Mouse (Mus musculus) kidney, embryonic 15.5 days (tissue): ENCODE data around the gene 2610528J11Rik. TPM values are rescaled to one million over a fixed set of nuclear protein-coding genes. Genes with fewer than 3 reads are reported as not detected.

Experiments used
- ATAC-seq: fragments of 200-750 bp; cut with Nextera tagmentation; replicated peaks from 2 replicates; pipeline ENCODE4 v1.8.0; 2017; ENCODE audit warnings: moderate TSS enrichment; ENCODE audit not compliant: low FRiP score
- H3K27ac ChIP-seq: fragments of 300-500 bp; sonication (generic); 2 replicates; pipeline ENCODE4 v1.5.1; 2015; ENCODE audit warnings: mild to moderate bottlenecking, inconsistent platforms
- H3K27me3 ChIP-seq: fragments of 300-500 bp; sonication (generic); 2 replicates; pipeline ENCODE4 v1.6.1; 2015; ENCODE audit warnings: inconsistent platforms
- H3K36me3 ChIP-seq: fragments of 300-500 bp; sonication (generic); 2 replicates; pipeline ENCODE4 v1.6.1; 2015; ENCODE audit warnings: inconsistent platforms
- H3K4me1 ChIP-seq: fragments of 300-500 bp; sonication (generic); 2 replicates; pipeline ENCODE4 v1.6.1; 2015; ENCODE audit warnings: inconsistent platforms
- H3K4me2 ChIP-seq: fragments of 300-500 bp; sonication (generic); 2 replicates; pipeline ENCODE4 v1.6.1; 2015; ENCODE audit warnings: moderate library complexity, mild to moderate bottlenecking, inconsistent platforms
- H3K4me3 ChIP-seq: fragments of 300-500 bp; sonication (generic); replicated peaks from 2 replicates; pipeline ENCODE4 v1.5.1; 2015; ENCODE audit warnings: mild to moderate bottlenecking, inconsistent platforms
- H3K9ac ChIP-seq: fragments of 300-500 bp; sonication (generic); 2 replicates; pipeline ENCODE4 v1.6.1; 2015; ENCODE audit warnings: mild to moderate bottlenecking, inconsistent platforms
- H3K9me3 ChIP-seq: fragments of 300-500 bp; sonication (generic); replicated peaks from 2 replicates; pipeline ENCODE4 v1.6.1; 2016; ENCODE audit warnings: inconsistent platforms
- WGBS: fragments of 180-500 bp; shearing (Covaris S2); methylation state at CpG from one replicate; pipeline ENCODE4 v1.1.7; 2015; ENCODE audit warnings: mixed read lengths; 5-methylcytosine and 5-hydroxymethylcytosine counted together
- polyA plus RNA-seq: library from polyadenylated mRNA; unstranded; fragments of >200 nt; fragmentation: Nextera tagmentation; extraction: Ambion mirVana; gene quantifications from 2 replicates; pipeline ENCODE4 v1.2.1, GENCODE M21; 2015

2610528J11Rik gene
- polyA plus RNA-seq, 1 experiment from 2014 or later: 21.7 TPM

GRCm38 (mm10) chr4:118522248-118522647, 4.6 kb upstream of the 2610528J11Rik start:
- no peak overlapping the region for H3K4me3 ChIP-seq
- no peak overlapping the region for H3K9ac ChIP-seq
- peaks cover 5% of the 10 kb centered on the region; the same call in 1 of the 2 replicates for H3K27me3 ChIP-seq
- ATAC-seq: no peak
- WGBS: 84% methylated on average over 7 of the region's 7 CpGs
- H3K4me2 ChIP-seq: no peak overlapping the region
- no peaks in the 10 kb centered on the region for H3K9me3 ChIP-seq
- H3K36me3 ChIP-seq: no peaks in the 10 kb centered on the region
- no peak overlapping the region for H3K27ac ChIP-seq
- peaks cover 15% of the 10 kb centered on the region for H3K4me1 ChIP-seq

- Histone ChIP-seq H3K36me3 (no peaks in the 10 kb centered on the region), H3K4me2 (no peak overlapping the region), H3K4me1 (peaks cover 15% of the 10 kb centered on the region), H3K9me3 (no peaks in the 10 kb centered on the region), H3K9ac (0 out of 2 replicates have a peak overlapping the region, but pooled peaks have one; percentile 22), H3K27me3 (no peaks in the 10 kb centered on the region), H3K4me3 (no peak overlapping the region), H3K27ac (no peak overlapping the region)
- no peak for ATAC-seq
- 75% methylated on average over 7 of the region's 7 CpGs for WGBS
These were observed 2.8 kb upstream of the 2610528J11Rik start for GRCm38 (mm10) chr4:118523976-118524375.

GRCm38 (mm10) chr4:118525779-118526178, 1.0 kb upstream of the 2610528J11Rik start:
- Histone ChIP-seq H3K9ac (no peak overlapping the region), H3K36me3 (no peaks in the 10 kb centered on the region), H3K9me3 (no peaks in the 10 kb centered on the region), H3K4me2 (no peak overlapping the region), H3K4me3 (no peak overlapping the region), H3K27me3 (no peaks in the 10 kb centered on the region), H3K4me1 (peaks cover 15% of the 10 kb centered on the region), H3K27ac (no peak overlapping the region)
- WGBS: 76% methylated on average over 3 of the region's 3 CpGs
- ATAC-seq: no peak

- Histone ChIP-seq H3K4me3 (peak overlapping the region; percentile 36), H3K9ac (no peak overlapping the region), H3K4me1 (peaks cover 19% of the 10 kb centered on the region), H3K27me3 (no peaks in the 10 kb centered on the region), H3K9me3 (no peaks in the 10 kb centered on the region), H3K36me3 (no peaks in the 10 kb centered on the region), H3K27ac (peak overlapping the region; percentile 74), H3K4me2 (peak overlapping the region; percentile 46)
- no peak; the same call in 1 of the 2 replicates for ATAC-seq
- 39% methylated on average over 5 of the region's 5 CpGs for WGBS
These were observed 509 bp downstream of the 2610528J11Rik start for GRCm38 (mm10) chr4:118527335-118527681.

GRCm38 (mm10) chr4:118527720-118528119, 921 bp downstream of the 2610528J11Rik start:
- Histone ChIP-seq H3K27me3 (no peaks in the 10 kb centered on the region), H3K4me2 (peak overlapping the region; percentile 46), H3K36me3 (no peaks in the 10 kb centered on the region), H3K4me1 (peaks cover 23% of the 10 kb centered on the region), H3K4me3 (peak overlapping the region; percentile 36), H3K9me3 (no peaks in the 10 kb centered on the region), H3K9ac (no peak overlapping the region), H3K27ac (peak overlapping the region; percentile 74)
- 77% methylated on average over 6 of the region's 6 CpGs for WGBS
- 0 out of 2 replicates have a peak, but pooled peaks have one; percentile 44 for ATAC-seq

- H3K4me1 ChIP-seq: peaks cover 39% of the 10 kb centered on the region
- H3K9ac ChIP-seq: no peak overlapping the region
- no peak; the same call in 1 of the 2 replicates for ATAC-seq
- no peaks in the 10 kb centered on the region for H3K27me3 ChIP-seq
- H3K4me2 ChIP-seq: no peak overlapping the region
- H3K4me3 ChIP-seq: no peak overlapping the region
- peak overlapping the region; percentile 64 for H3K27ac ChIP-seq
- H3K36me3 ChIP-seq: no peaks in the 10 kb centered on the region
- WGBS: 60% methylated on average over 5 of the region's 5 CpGs
- H3K9me3 ChIP-seq: no peaks in the 10 kb centered on the region
These were observed 5.9 kb downstream of the 2610528J11Rik start for GRCm38 (mm10) chr4:118532663-118533062.

- Histone ChIP-seq H3K4me1 (peaks cover 39% of the 10 kb centered on the region), H3K4me3 (no peak overlapping the region), H3K9ac (no peak overlapping the region), H3K9me3 (no peaks in the 10 kb centered on the region), H3K27ac (peak overlapping the region; percentile 70), H3K36me3 (no peaks in the 10 kb centered on the region), H3K4me2 (no peak overlapping the region), H3K27me3 (no peaks in the 10 kb centered on the region)
- peak; percentile 88 for ATAC-seq
- 20% methylated on average over 3 of the region's 4 CpGs for WGBS
These were observed 6.4 kb downstream of the 2610528J11Rik start for GRCm38 (mm10) chr4:118533156-118533555.

GRCm38 (mm10) chr4:118533605-118534004, 6.8 kb downstream of the 2610528J11Rik start:
- Histone ChIP-seq H3K36me3 (no peaks in the 10 kb centered on the region), H3K9ac (no peak overlapping the region), H3K27ac (peak overlapping the region; percentile 70), H3K4me2 (no peak overlapping the region), H3K27me3 (no peaks in the 10 kb centered on the region), H3K4me3 (no peak overlapping the region), H3K9me3 (no peaks in the 10 kb centered on the region), H3K4me1 (peaks cover 41% of the 10 kb centered on the region)
- WGBS: 73% methylated on average over 7 of the region's 7 CpGs
- no peak; the same call in 1 of the 2 replicates for ATAC-seq

GRCm38 (mm10) chr4:118535610-118536009, 8.8 kb downstream of the 2610528J11Rik start:
- ATAC-seq: no peak; the same call in 1 of the 2 replicates
- Histone ChIP-seq H3K27me3 (no peaks in the 10 kb centered on the region), H3K27ac (0 out of 2 replicates have a peak overlapping the region, but pooled peaks have one; percentile 41), H3K4me3 (no peak overlapping the region), H3K4me2 (no peak overlapping the region), H3K36me3 (no peaks in the 10 kb centered on the region), H3K9me3 (no peaks in the 10 kb centered on the region), H3K4me1 (peaks cover 41% of the 10 kb centered on the region), H3K9ac (no peak overlapping the region)
- WGBS: 72% methylated on average over 6 of the region's 6 CpGs

- Histone ChIP-seq H3K4me1 (peaks cover 34% of the 10 kb centered on the region), H3K4me3 (no peak overlapping the region), H3K27ac (peak overlapping the region; percentile 48), H3K4me2 (no peak overlapping the region), H3K36me3 (no peaks in the 10 kb centered on the region), H3K9ac (no peak overlapping the region), H3K27me3 (0 out of 2 replicates have a peak, but pooled peaks cover 4% of the 10 kb centered on the region), H3K9me3 (no peaks in the 10 kb centered on the region)
- ATAC-seq: no peak
- 39% methylated on average over 6 of the region's 6 CpGs for WGBS
These were observed 11.0 kb downstream of the 2610528J11Rik start for GRCm38 (mm10) chr4:118537801-118538200.

GRCm38 (mm10) chr4:118539904-118540303, 13.1 kb downstream of the 2610528J11Rik start:
- ATAC-seq: no peak
- no peaks in the 10 kb centered on the region for H3K36me3 ChIP-seq
- H3K9ac ChIP-seq: no peak overlapping the region
- WGBS: 23% methylated on average over 10 of the region's 10 CpGs
- no peaks in the 10 kb centered on the region for H3K9me3 ChIP-seq
- H3K27me3 ChIP-seq: 0 out of 2 replicates have a peak, but pooled peaks cover 4% of the 10 kb centered on the region
- H3K4me1 ChIP-seq: peaks cover 34% of the 10 kb centered on the region
- H3K4me3 ChIP-seq: no peak overlapping the region
- H3K4me2 ChIP-seq: no peak overlapping the region
- no peak overlapping the region for H3K27ac ChIP-seq

GRCm38 (mm10) chr4:118542510-118543157, 15.8 kb downstream of the 2610528J11Rik start:
- no peak overlapping the region for H3K9ac ChIP-seq
- H3K36me3 ChIP-seq: no peaks in the 10 kb centered on the region
- H3K4me2 ChIP-seq: peak overlapping the region; percentile 67
- 61% methylated on average over 9 of the region's 9 CpGs for WGBS
- 0 out of 2 replicates have a peak, but pooled peaks cover 4% of the 10 kb centered on the region for H3K27me3 ChIP-seq
- peaks cover 20% of the 10 kb centered on the region for H3K4me1 ChIP-seq
- H3K9me3 ChIP-seq: no peaks in the 10 kb centered on the region
- peak overlapping the region; percentile 43 for H3K4me3 ChIP-seq
- 0 out of 2 replicates have a peak, but pooled peaks have one; percentile 2 for ATAC-seq
- H3K27ac ChIP-seq: peak overlapping the region; percentile 85
